Mouse (Mus musculus): ENCODE results near the gene Zfp668.

Gene Zfp668

GRCm38 (mm10) chr7:127894480-127894879, 17.9 kb upstream of the Zfp668 start:
- DNase-seq (ENCODE audit: low spot score) = no peak

GRCm38 (mm10) chr7:127890798-127891197, 14.2 kb upstream of the Zfp668 start, which contains the start of gene Prss53:
Prss53 (minus strand) TSS chr7:127890970.
- no peak for DNase-seq (ENCODE audit: low spot score)

- DNase-seq (ENCODE audit: low spot score) = no peak
Observed at GRCm38 (mm10) chr7:127888821-127889220, 12.2 kb upstream of the Zfp668 start.

GRCm38 (mm10) chr7:127887781-127888180, 11.2 kb upstream of the Zfp668 start:
- no peak for DNase-seq (ENCODE audit: low spot score)

GRCm38 (mm10) chr7:127887191-127887590, 10.6 kb upstream of the Zfp668 start:
- DNase-seq (ENCODE audit: low spot score) = no peak

- no peak for DNase-seq (ENCODE audit: low spot score)
Observed at GRCm38 (mm10) chr7:127886551-127886950, 9.9 kb upstream of the Zfp668 start.

- peak; percentile 80 for DNase-seq (ENCODE audit: low spot score)
Observed at GRCm38 (mm10) chr7:127885951-127886350, 9.3 kb upstream of the Zfp668 start.

GRCm38 (mm10) chr7:127880431-127880830, 3.8 kb upstream of the Zfp668 start:
- DNase-seq (ENCODE audit: low spot score) = no peak

- DNase-seq (ENCODE audit: low spot score) = no peak
Observed at GRCm38 (mm10) chr7:127879301-127879700, 2.7 kb upstream of the Zfp668 start.

- DNase-seq (ENCODE audit: low spot score) = peak; percentile 82
Observed at GRCm38 (mm10) chr7:127876041-127876466, 574 bp downstream of the Zfp668 start, which contains the start of gene Zfp646. Zfp646 (plus strand) TSS chr7:127876221.

GRCm38 (mm10) chr7:127875627-127876001, 1.0 kb downstream of the Zfp668 start:
- DNase-seq (ENCODE audit: low spot score) = peak; percentile 96

GRCm38 (mm10) chr7:127874812-127875626, 1.6 kb downstream of the Zfp668 start:
- no peak for DNase-seq (ENCODE audit: low spot score)

- no peak for DNase-seq (ENCODE audit: low spot score)
Observed at GRCm38 (mm10) chr7:127870136-127870821, 6.3 kb downstream of the Zfp668 start.

GRCm38 (mm10) chr7:127869149-127869810, 7.3 kb downstream of the Zfp668 start:
- no peak for DNase-seq (ENCODE audit: low spot score)

- no peak for DNase-seq (ENCODE audit: low spot score)
Observed at GRCm38 (mm10) chr7:127867641-127868040, 9.0 kb downstream of the Zfp668 start.

GRCm38 (mm10) chr7:127866434-127866833, 10.2 kb downstream of the Zfp668 start:
- DNase-seq (ENCODE audit: low spot score) = no peak

- DNase-seq (ENCODE audit: low spot score) = no peak
Observed at GRCm38 (mm10) chr7:127858258-127858657, 18.4 kb downstream of the Zfp668 start.

GRCm38 (mm10) chr7:127850906-127851305, 25.7 kb downstream of the Zfp668 start:
- DNase-seq (ENCODE audit: low spot score) = no peak

- no peak for DNase-seq (ENCODE audit: low spot score)
Observed at GRCm38 (mm10) chr7:127849973-127850875, 26.4 kb downstream of the Zfp668 start.

- peak; percentile 86 for DNase-seq (ENCODE audit: low spot score)
Observed at GRCm38 (mm10) chr7:127842001-127842718, 34.5 kb downstream of the Zfp668 start.

Data from testis, postnatal 10 days (tissue).